Mouse (Mus musculus) intestine, embryonic 16.5 days (tissue): ENCODE data around the gene Plk5. TPM values are rescaled to one million over a fixed set of nuclear protein-coding genes. Genes with fewer than 3 reads are reported as not detected.

Experiments
- ATAC-seq: fragments of 200-750 bp; cut with Nextera tagmentation; 2 replicates; pipeline ENCODE4 v1.8.0; 2017; ENCODE audit warnings: moderate TSS enrichment, moderate library complexity
- H3K27ac ChIP-seq: fragments of 300-500 bp; sonication (generic); 2 replicates; pipeline ENCODE4 v1.5.1; 2014; ENCODE audit warnings: mild to moderate bottlenecking, low read length
- H3K27me3 ChIP-seq: fragments of 300-500 bp; sonication (generic); replicated peaks from 2 replicates; pipeline ENCODE4 v1.6.1; 2014; ENCODE audit warnings: low read length, control low read depth, mixed read lengths; ENCODE audit not compliant: control insufficient read depth, insufficient read depth
- H3K36me3 ChIP-seq: fragments of 300-500 bp; sonication (generic); 2 replicates; pipeline ENCODE4 v1.6.1; 2014; ENCODE audit warnings: low read length, control low read depth; ENCODE audit not compliant: control insufficient read depth, insufficient read depth
- H3K4me1 ChIP-seq: fragments of 300-500 bp; sonication (generic); 2 replicates; pipeline ENCODE4 v1.6.1; 2014; ENCODE audit warnings: low read length, control low read depth, mixed read lengths; ENCODE audit not compliant: control insufficient read depth, insufficient read depth
- H3K4me2 ChIP-seq: fragments of 300-500 bp; sonication (generic); 2 replicates; pipeline ENCODE4 v1.6.1; 2014; ENCODE audit warnings: low read depth, low read length, control low read depth
- H3K4me3 ChIP-seq: fragments of 300-500 bp; sonication (generic); 2 replicates; pipeline ENCODE4 v1.5.1; 2014; ENCODE audit warnings: mild to moderate bottlenecking, low read length
- H3K9ac ChIP-seq: fragments of 300-500 bp; sonication (generic); 2 replicates; pipeline ENCODE4 v1.6.1; 2014; ENCODE audit warnings: low read depth, low read length
- H3K9me3 ChIP-seq: fragments of 300-500 bp; sonication (generic); 2 replicates; pipeline ENCODE4 v1.6.1; 2016; ENCODE audit warnings: low read length, control low read depth; ENCODE audit not compliant: control insufficient read depth
- WGBS: fragments of 180-500 bp; shearing (Covaris S2); extraction: QIAGEN DNeasy Blood & Tissue Kit; methylation state at CpG from one replicate; pipeline ENCODE4 v1.1.7; 2014; 5-methylcytosine and 5-hydroxymethylcytosine counted together
- polyA plus RNA-seq: library from polyadenylated mRNA; unstranded; fragments of >200 nt; fragmentation: Nextera tagmentation; extraction: Ambion mirVana; gene quantifications from 2 replicates; pipeline ENCODE4 v1.2.1, GENCODE M21; 2015

Plk5 gene
- polyA plus RNA-seq, 1 experiment from 2014 or later, result 0.39 TPM

GRCm38 (mm10) chr10:80376160-80376559, 19.9 kb downstream of the Plk5 start:
- Histone ChIP-seq H3K4me3 (no peak overlapping the region), H3K27me3 (no peaks in the 10 kb centered on the region), H3K4me2 (no peak overlapping the region), H3K4me1 (peaks cover 6% of the 10 kb centered on the region; the same call in 1 of the 2 replicates), H3K9ac (no peak overlapping the region), H3K9me3 (no peaks in the 10 kb centered on the region), H3K27ac (no peak overlapping the region), H3K36me3 (peaks cover 5% of the 10 kb centered on the region)
- no peak for ATAC-seq
- 3% methylated on average over 7 of the region's 7 CpGs for WGBS

- Histone ChIP-seq H3K9me3 (no peaks in the 10 kb centered on the region), H3K36me3 (peaks cover 17% of the 10 kb centered on the region), H3K27ac (no peak overlapping the region), H3K27me3 (no peaks in the 10 kb centered on the region), H3K4me1 (0 out of 2 replicates have a peak, but pooled peaks cover 4% of the 10 kb centered on the region), H3K4me2 (no peak overlapping the region), H3K9ac (no peak overlapping the region), H3K4me3 (no peak overlapping the region)
- 46% methylated on average over 10 of the region's 10 CpGs for WGBS
- ATAC-seq, result no peak
Measured at GRCm38 (mm10) chr10:80377716-80378115, 21.5 kb downstream of the Plk5 start.

- H3K4me1 ChIP-seq, result peaks cover 28% of the 10 kb centered on the region
- peaks cover 17% of the 10 kb centered on the region for H3K36me3 ChIP-seq
- peak overlapping the region; percentile 19; the same call in 1 of the 2 replicates for H3K9ac ChIP-seq
- 76% methylated on average over 7 of the region's 7 CpGs for WGBS
- no peaks in the 10 kb centered on the region for H3K27me3 ChIP-seq
- H3K9me3 ChIP-seq, result no peaks in the 10 kb centered on the region
- H3K4me3 ChIP-seq, result no peak overlapping the region
- ATAC-seq, result no peak
- no peak overlapping the region for H3K27ac ChIP-seq
- no peak overlapping the region for H3K4me2 ChIP-seq
Measured at GRCm38 (mm10) chr10:80382641-80383365, 26.5 kb downstream of the Plk5 start.

GRCm38 (mm10) chr10:80383431-80383830, 27.2 kb downstream of the Plk5 start:
- ATAC-seq, result no peak
- no peak overlapping the region for H3K4me3 ChIP-seq
- peaks cover 34% of the 10 kb centered on the region for H3K4me1 ChIP-seq
- no peaks in the 10 kb centered on the region for H3K9me3 ChIP-seq
- H3K27me3 ChIP-seq, result no peaks in the 10 kb centered on the region
- H3K4me2 ChIP-seq, result no peak overlapping the region
- 50% methylated on average over 4 of the region's 4 CpGs for WGBS
- 0 out of 2 replicates have a peak overlapping the region, but pooled peaks have one; percentile 24 for H3K9ac ChIP-seq
- H3K27ac ChIP-seq, result no peak overlapping the region
- H3K36me3 ChIP-seq, result peaks cover 17% of the 10 kb centered on the region

- ATAC-seq, result no peak
- H3K4me3 ChIP-seq, result no peak overlapping the region
- H3K9me3 ChIP-seq, result no peaks in the 10 kb centered on the region
- no peak overlapping the region for H3K27ac ChIP-seq
- H3K9ac ChIP-seq, result no peak overlapping the region
- no peaks in the 10 kb centered on the region for H3K27me3 ChIP-seq
- WGBS, result 87% methylated on average over 4 of the region's 4 CpGs
- H3K36me3 ChIP-seq, result peaks cover 17% of the 10 kb centered on the region
- no peak overlapping the region for H3K4me2 ChIP-seq
- H3K4me1 ChIP-seq, result peaks cover 37% of the 10 kb centered on the region
Measured at GRCm38 (mm10) chr10:80384115-80384639, 27.9 kb downstream of the Plk5 start.

- WGBS, result 68% methylated on average over 7 of the region's 7 CpGs
- peaks cover 37% of the 10 kb centered on the region for H3K4me1 ChIP-seq
- no peak overlapping the region for H3K27ac ChIP-seq
- no peaks in the 10 kb centered on the region for H3K27me3 ChIP-seq
- ATAC-seq, result no peak
- peak overlapping the region; percentile 90 for H3K4me2 ChIP-seq
- H3K9ac ChIP-seq, result peak overlapping the region; percentile 91; the same call in 1 of the 2 replicates
- H3K36me3 ChIP-seq, result peaks cover 15% of the 10 kb centered on the region
- H3K9me3 ChIP-seq, result no peaks in the 10 kb centered on the region
- peak overlapping the region; percentile 83 for H3K4me3 ChIP-seq
Measured at GRCm38 (mm10) chr10:80384709-80385108, 28.4 kb downstream of the Plk5 start.

GRCm38 (mm10) chr10:80385310-80385709, 29.1 kb downstream of the Plk5 start:
- Histone ChIP-seq H3K4me3 (peak overlapping the region; percentile 83), H3K4me1 (peaks cover 39% of the 10 kb centered on the region), H3K9me3 (no peaks in the 10 kb centered on the region), H3K4me2 (peak overlapping the region; percentile 90), H3K36me3 (peaks cover 15% of the 10 kb centered on the region), H3K9ac (peak overlapping the region; percentile 91), H3K27me3 (no peaks in the 10 kb centered on the region), H3K27ac (peak overlapping the region; percentile 82)
- no peak for ATAC-seq
- 15% methylated on average over 7 of the region's 7 CpGs for WGBS

GRCm38 (mm10) chr10:80385811-80386734, 29.8 kb downstream of the Plk5 start:
- Histone ChIP-seq H3K4me2 (peak overlapping the region; percentile 90), H3K4me1 (peaks cover 38% of the 10 kb centered on the region), H3K9me3 (no peaks in the 10 kb centered on the region), H3K27me3 (no peaks in the 10 kb centered on the region), H3K27ac (peak overlapping the region; percentile 82), H3K9ac (peak overlapping the region; percentile 91), H3K36me3 (peaks cover 14% of the 10 kb centered on the region), H3K4me3 (peak overlapping the region; percentile 83)
- ATAC-seq, result peak; percentile 43
- WGBS, result 2% methylated on average over 34 of the region's 34 CpGs
